Mouse (Mus musculus) hindbrain, embryonic 10.5 days (tissue): ENCODE measurements at regions not wholly inside any gene's neighbourhood (a gene's known extent, or its start where the extent isn't known, plus 50 kb on each side); places are given as distances from the start of the nearest gene placed in this dataset.

ENCODE experiments used
- DNase-seq: peaks from one replicate; pipeline ENCODE4 v3.0.0-alpha.2; 2017; ENCODE audit warnings: low spot score
- H3K27ac ChIP-seq: fragments of 300-500 bp; sonication (generic); 2 replicates; pipeline ENCODE4 v1.5.1; 2016; ENCODE audit warnings: mild to moderate bottlenecking, moderate library complexity
- H3K27me3 ChIP-seq: fragments of 300-500 bp; sonication (generic); 2 replicates; pipeline ENCODE4 v1.6.1; 2016; ENCODE audit warnings: mild to moderate bottlenecking; ENCODE audit not compliant: poor library complexity, insufficient read depth, severe bottlenecking
- H3K36me3 ChIP-seq: fragments of 300-500 bp; sonication (generic); 2 replicates; pipeline ENCODE4 v1.6.1; 2016; ENCODE audit warnings: mild to moderate bottlenecking, moderate library complexity
- H3K4me1 ChIP-seq: fragments of 300-500 bp; sonication (generic); replicated peaks from 2 replicates; pipeline ENCODE4 v1.6.1; 2016; ENCODE audit warnings: mild to moderate bottlenecking
- H3K4me3 ChIP-seq: fragments of 300-500 bp; sonication (generic); 2 replicates; pipeline ENCODE4 v1.5.1; 2016; ENCODE audit warnings: mild to moderate bottlenecking, moderate library complexity
- H3K9me3 ChIP-seq: fragments of 300-500 bp; sonication (generic); 2 replicates; pipeline ENCODE4 v1.6.1; 2016; ENCODE audit warnings: mild to moderate bottlenecking, moderate library complexity
- WGBS: fragments of 180-500 bp; shearing (Covaris S2); methylation state at CpG from one replicate; pipeline ENCODE4 v1.1.7; 2016; 5-methylcytosine and 5-hydroxymethylcytosine counted together

- peaks cover 8% of the 10 kb centered on the region for H3K4me1 ChIP-seq
- H3K27ac ChIP-seq: no peak overlapping the region
- H3K36me3 ChIP-seq: no peaks in the 10 kb centered on the region
- WGBS: 96% methylated on average over 3 of the region's 3 CpGs
- H3K4me3 ChIP-seq: no peak overlapping the region
- no peaks in the 10 kb centered on the region for H3K9me3 ChIP-seq
- no peak for DNase-seq
- no peaks in the 10 kb centered on the region for H3K27me3 ChIP-seq
Measured at GRCm38 (mm10) chr1:83747412-83747811, 339.4 kb upstream of the Sphkap start.

DNA sequence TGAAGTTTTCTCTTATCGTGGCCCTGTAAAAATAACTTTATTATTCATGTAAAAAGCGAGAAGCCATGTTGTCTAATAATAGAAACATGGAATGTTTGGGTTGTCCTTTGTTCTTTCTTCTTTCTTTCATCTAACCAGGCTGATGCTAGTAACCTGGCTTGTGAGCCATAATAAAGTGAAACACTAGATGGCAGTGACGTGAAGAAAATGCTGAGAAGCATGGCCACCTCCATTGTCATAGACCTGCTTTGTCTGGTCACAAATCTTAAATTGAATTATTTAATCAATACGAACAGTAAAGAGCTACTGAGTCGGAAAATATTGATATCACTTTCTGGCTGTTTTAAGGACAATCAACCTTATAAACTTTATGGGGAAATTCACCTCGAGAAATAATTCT is 338.0 kb upstream of the Sphkap start:
- Histone ChIP-seq H3K4me1 (peaks cover 8% of the 10 kb centered on the region), H3K36me3 (no peaks in the 10 kb centered on the region), H3K27ac (no peak overlapping the region), H3K9me3 (no peaks in the 10 kb centered on the region), H3K4me3 (no peak overlapping the region), H3K27me3 (no peaks in the 10 kb centered on the region)
- DNase-seq: peak; percentile 25
- 37% methylated on average over 6 of the region's 6 CpGs for WGBS

GRCm38 (mm10) chr1:83736428-83737117 is 328.6 kb upstream of the Sphkap start:
- DNase-seq: peak; percentile 29
- Histone ChIP-seq H3K27ac (no peak overlapping the region), H3K9me3 (no peaks in the 10 kb centered on the region), H3K4me3 (no peak overlapping the region), H3K4me1 (no peaks in the 10 kb centered on the region), H3K36me3 (no peaks in the 10 kb centered on the region), H3K27me3 (no peaks in the 10 kb centered on the region)
- WGBS: 60% methylated on average over 2 of the region's 2 CpGs

DNA sequence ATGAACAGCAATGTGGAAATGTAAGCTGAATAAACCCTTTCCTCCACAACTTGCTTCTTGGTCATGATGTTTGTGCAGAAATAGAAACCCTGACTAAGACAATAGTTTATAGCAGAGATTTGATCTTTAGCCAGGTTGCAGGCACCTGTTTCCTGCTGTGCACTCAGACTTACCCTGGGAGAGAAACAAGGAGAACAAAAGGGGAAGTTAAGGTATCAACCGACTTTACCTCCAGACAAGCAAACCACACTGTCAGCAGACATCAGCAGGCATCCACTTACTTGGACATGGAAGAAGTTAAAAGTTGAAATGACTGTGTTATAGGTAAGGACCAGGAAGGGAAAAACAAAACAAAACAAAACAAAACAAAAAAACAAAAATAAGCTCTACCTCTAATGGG is 323.7 kb upstream of the Sphkap start:
- no peaks in the 10 kb centered on the region for H3K4me1 ChIP-seq
- no peaks in the 10 kb centered on the region for H3K36me3 ChIP-seq
- 75% methylated on average over 1 of the region's 1 CpGs for WGBS
- no peak overlapping the region for H3K4me3 ChIP-seq
- no peaks in the 10 kb centered on the region for H3K27me3 ChIP-seq
- H3K27ac ChIP-seq: no peak overlapping the region
- no peak for DNase-seq
- no peaks in the 10 kb centered on the region for H3K9me3 ChIP-seq

GRCm38 (mm10) chr1:83728810-83729209 is 320.8 kb upstream of the Sphkap start:
- H3K27me3 ChIP-seq: no peaks in the 10 kb centered on the region
- no peak overlapping the region for H3K4me3 ChIP-seq
- H3K36me3 ChIP-seq: no peaks in the 10 kb centered on the region
- no peak for DNase-seq
- no peaks in the 10 kb centered on the region for H3K4me1 ChIP-seq
- 83% methylated on average over 6 of the region's 6 CpGs for WGBS
- H3K27ac ChIP-seq: no peak overlapping the region
- H3K9me3 ChIP-seq: no peaks in the 10 kb centered on the region

GRCm38 (mm10) chr1:83727938-83728337 is 319.9 kb upstream of the Sphkap start:
- Histone ChIP-seq H3K27me3 (no peaks in the 10 kb centered on the region), H3K27ac (no peak overlapping the region), H3K9me3 (no peaks in the 10 kb centered on the region), H3K36me3 (no peaks in the 10 kb centered on the region), H3K4me3 (no peak overlapping the region), H3K4me1 (no peaks in the 10 kb centered on the region)
- DNase-seq: no peak
- WGBS: 92% methylated on average over 4 of the region's 4 CpGs

DNA sequence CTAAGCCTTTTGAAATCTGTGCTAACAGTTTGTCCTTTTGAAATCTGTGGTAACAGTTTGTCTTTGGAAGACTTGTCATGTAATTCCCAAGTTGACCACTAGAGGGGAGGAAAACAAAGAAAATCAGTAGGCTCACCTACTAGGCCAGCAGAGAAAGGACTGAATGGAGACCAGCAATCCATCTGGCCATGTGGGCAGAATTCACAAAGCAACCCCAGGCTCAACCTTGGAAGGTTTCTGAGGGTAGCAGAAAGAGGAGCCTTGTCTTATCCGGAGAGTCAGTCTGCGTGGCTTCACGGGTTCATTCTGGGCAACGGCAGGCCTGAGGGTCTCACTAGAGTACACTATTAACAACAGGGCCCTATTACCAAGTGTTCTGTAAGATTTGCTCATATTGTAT is 319.2 kb upstream of the Sphkap start:
- no peak overlapping the region for H3K4me3 ChIP-seq
- no peaks in the 10 kb centered on the region for H3K4me1 ChIP-seq
- peak; percentile 27 for DNase-seq
- H3K27me3 ChIP-seq: no peaks in the 10 kb centered on the region
- no peaks in the 10 kb centered on the region for H3K9me3 ChIP-seq
- H3K27ac ChIP-seq: peak overlapping the region; percentile 56; the same call in 1 of the 2 replicates
- WGBS: 80% methylated on average over 4 of the region's 4 CpGs
- H3K36me3 ChIP-seq: no peaks in the 10 kb centered on the region

- H3K27ac ChIP-seq: no peak overlapping the region
- no peak for DNase-seq
- no peaks in the 10 kb centered on the region for H3K36me3 ChIP-seq
- 95% methylated on average over 1 of the region's 1 CpGs for WGBS
- H3K27me3 ChIP-seq: no peaks in the 10 kb centered on the region
- H3K9me3 ChIP-seq: no peaks in the 10 kb centered on the region
- H3K4me1 ChIP-seq: no peaks in the 10 kb centered on the region
- H3K4me3 ChIP-seq: no peak overlapping the region
Measured at GRCm38 (mm10) chr1:83723096-83723495, 315.1 kb upstream of the Sphkap start.

DNA sequence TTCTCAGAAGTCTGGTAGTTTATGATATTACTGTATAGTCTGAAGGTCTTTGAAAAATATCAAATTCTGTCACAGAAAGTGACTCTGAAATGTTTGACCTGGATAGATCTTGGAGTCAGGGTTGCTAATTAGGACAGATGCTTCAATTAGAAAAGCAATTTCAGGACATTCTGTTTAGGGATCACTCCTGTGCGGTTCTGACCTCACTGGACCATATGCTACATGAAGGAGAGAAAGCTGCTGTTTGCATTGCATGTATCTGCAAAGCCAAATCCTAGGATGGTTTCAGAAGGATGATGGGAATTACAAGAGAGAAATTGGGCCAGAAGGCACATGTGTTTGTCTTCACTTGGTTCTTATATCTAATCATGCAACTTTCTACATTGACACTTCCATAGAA is 312.2 kb upstream of the Sphkap start:
- H3K27me3 ChIP-seq: no peaks in the 10 kb centered on the region
- WGBS: 89% methylated on average over 1 of the region's 1 CpGs
- H3K36me3 ChIP-seq: no peaks in the 10 kb centered on the region
- no peak overlapping the region for H3K4me3 ChIP-seq
- H3K4me1 ChIP-seq: no peaks in the 10 kb centered on the region
- DNase-seq: no peak
- no peak overlapping the region for H3K27ac ChIP-seq
- no peaks in the 10 kb centered on the region for H3K9me3 ChIP-seq

GRCm38 (mm10) chr1:83717056-83717455 is 309.1 kb upstream of the Sphkap start:
- Histone ChIP-seq H3K36me3 (no peaks in the 10 kb centered on the region), H3K27ac (no peak overlapping the region), H3K9me3 (no peaks in the 10 kb centered on the region), H3K4me3 (no peak overlapping the region), H3K4me1 (no peaks in the 10 kb centered on the region), H3K27me3 (no peaks in the 10 kb centered on the region)
- WGBS: 0% methylated on average over 1 of the region's 1 CpGs
- DNase-seq: no peak

DNA sequence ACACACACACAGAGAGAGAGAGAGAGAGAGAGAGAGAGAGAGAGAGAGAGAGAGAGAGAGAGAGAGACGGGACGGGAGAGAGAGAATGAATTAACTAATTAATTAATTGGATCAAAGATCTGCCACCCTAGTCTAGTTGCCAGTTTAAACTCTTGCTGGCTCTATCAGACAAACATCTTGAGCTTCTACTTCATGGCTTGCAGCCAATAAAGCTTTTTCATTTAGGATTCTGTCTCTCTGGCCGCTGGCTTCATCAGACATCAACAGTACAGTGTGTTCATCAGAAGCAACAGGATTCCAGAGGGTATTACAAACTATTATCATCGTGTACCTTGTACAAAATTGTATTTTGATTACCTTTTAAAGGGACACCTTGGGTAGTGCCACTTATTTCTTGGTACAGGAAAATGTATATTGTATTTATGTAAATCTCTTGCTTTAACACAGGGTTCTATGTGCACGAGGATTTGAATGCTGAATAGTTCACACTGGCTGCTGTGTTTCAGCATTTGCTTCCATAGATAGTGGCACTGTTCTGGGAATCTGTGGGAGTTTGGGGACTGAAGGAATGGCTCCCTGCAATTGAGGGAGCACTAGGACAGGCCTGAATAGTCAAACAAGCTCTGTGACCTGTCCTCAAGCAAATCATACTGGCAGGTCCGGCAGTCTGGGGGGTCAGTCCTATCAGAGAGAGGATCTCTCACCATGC is 293.9 kb upstream of the Sphkap start:
- H3K9me3 ChIP-seq: no peaks in the 10 kb centered on the region
- no peak for DNase-seq
- H3K27me3 ChIP-seq: no peaks in the 10 kb centered on the region
- H3K4me1 ChIP-seq: no peaks in the 10 kb centered on the region
- 92% methylated on average over 6 of the region's 6 CpGs for whole genome bisulfite sequencing
- no peaks in the 10 kb centered on the region for H3K36me3 ChIP-seq
- H3K27ac ChIP-seq: no peak overlapping the region
- H3K4me3 ChIP-seq: no peak overlapping the region

DNA sequence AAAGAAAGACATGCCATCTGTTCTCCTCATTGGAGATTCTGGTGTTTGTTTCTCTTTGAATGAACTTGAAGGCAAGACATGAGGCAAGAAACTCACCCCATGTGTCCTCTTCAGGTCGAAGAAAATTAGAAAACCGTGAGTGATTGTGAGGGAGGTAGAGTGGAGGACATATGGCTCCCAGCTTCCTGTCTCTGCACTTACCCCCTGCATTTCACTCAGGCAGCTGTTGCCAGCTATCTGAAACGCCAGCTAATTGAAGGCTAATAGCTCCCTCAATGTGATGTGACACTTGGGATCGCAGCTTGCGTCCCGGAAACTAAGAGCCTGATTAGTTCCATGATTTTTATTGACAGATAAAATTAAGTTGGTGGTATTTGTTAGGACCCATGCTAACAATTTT is 289.4 kb upstream of the Sphkap start:
- no peak for DNase-seq
- WGBS: 56% methylated on average over 6 of the region's 6 CpGs
- H3K27ac ChIP-seq: no peak overlapping the region

DNA sequence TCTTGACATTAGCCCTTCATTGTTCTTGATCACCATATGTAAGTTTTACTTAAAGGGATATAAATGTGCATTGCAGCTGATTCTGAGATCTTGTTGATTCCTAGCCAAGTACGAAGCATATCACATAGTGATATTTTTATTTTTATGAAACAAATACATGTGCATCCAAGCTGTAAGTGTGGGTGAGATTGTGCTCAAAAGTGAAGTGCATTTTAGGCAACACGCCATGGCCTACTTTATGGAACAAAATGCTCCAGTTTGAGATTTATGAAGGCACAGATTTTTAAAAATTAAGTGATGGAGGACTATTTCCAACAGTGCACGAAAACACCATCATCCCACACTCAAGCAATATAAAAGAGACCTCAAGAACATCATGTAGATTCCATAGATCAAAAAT is 277.2 kb upstream of the Sphkap start:
- no peaks in the 10 kb centered on the region for H3K4me1 ChIP-seq
- no peak for DNase-seq
- no peaks in the 10 kb centered on the region for H3K27me3 ChIP-seq
- H3K9me3 ChIP-seq: no peaks in the 10 kb centered on the region
- no peaks in the 10 kb centered on the region for H3K36me3 ChIP-seq
- H3K4me3 ChIP-seq: no peak overlapping the region
- 84% methylated on average over 3 of the region's 3 CpGs for WGBS
- H3K27ac ChIP-seq: no peak overlapping the region

More for the DNA sequence above, 289.4 kb upstream of the Sphkap start:
- no peak overlapping the region for H3K4me3 ChIP-seq
- no peaks in the 10 kb centered on the region for H3K4me1 ChIP-seq
- no peaks in the 10 kb centered on the region for H3K27me3 ChIP-seq
- no peaks in the 10 kb centered on the region for H3K9me3 ChIP-seq
- H3K36me3 ChIP-seq: no peaks in the 10 kb centered on the region
